Mouse (Mus musculus) ES-Bruce4 (cell line): ENCODE measurements at regions not wholly inside any gene's neighbourhood (a gene's known extent, or its start where the extent isn't known, plus 50 kb on each side); places are given as distances from the start of the nearest gene placed in this dataset.

Experiments used
- CTCF ChIP-seq: IDR thresholded peaks from one replicate; pipeline ENCODE4 v1.8.1; 2011; ENCODE audit warnings: low read depth, low read length
- EP300 ChIP-seq: IDR thresholded peaks from 2 replicates; pipeline ENCODE4 v1.6.1; 2011; ENCODE audit warnings: low read depth, low read length; ENCODE audit not compliant: insufficient read depth
- POLR2A ChIP-seq: IDR thresholded peaks from one replicate; pipeline ENCODE4 v1.8.1; 2011; ENCODE audit warnings: low read length; ENCODE audit not compliant: insufficient read depth

DNA sequence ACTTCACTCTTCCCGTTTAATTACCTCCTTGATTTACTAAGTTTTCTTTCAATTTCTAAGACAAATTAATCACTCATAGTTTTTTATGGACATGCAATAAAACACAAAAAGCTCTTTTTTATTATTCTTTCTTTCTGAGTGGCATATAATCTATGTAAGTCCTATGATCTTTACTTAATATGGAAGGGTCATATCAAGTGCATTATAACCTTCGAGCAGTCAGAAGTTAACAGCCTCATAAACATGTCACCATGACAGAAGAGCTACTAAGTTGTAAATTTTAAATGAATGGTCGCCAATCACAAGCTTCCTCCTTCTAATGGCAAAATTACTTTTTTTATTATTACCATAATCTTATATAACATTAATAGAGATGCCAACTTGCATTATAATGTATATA is 312.2 kb upstream of the Galntl6 start:
- no peak for TF ChIP-seq CTCF
- no peak for TF ChIP-seq POLR2A
- no peak for TF ChIP-seq EP300
